Mouse (Mus musculus) thymus, adult 18-20 months (tissue): Measurements from ENCODE around the gene Samhd1.

Source experiments
- DNase-seq, 2 experiments: peaks; one replicate each; pipeline ENCODE4 v3.0.0; 2022; ENCODE audit warnings: mixed read lengths in 2 of 2

Samhd1 gene

GRCm38 (mm10) chr2:157070365-157070764 lies 64.7 kb downstream of the Samhd1 start:
- no peak for DNase-seq

- no peak for DNase-seq
Measured at GRCm38 (mm10) chr2:157069755-157070315, 65.2 kb downstream of the Samhd1 start.

- DNase-seq = no peak
Measured at GRCm38 (mm10) chr2:157069355-157069735, 65.7 kb downstream of the Samhd1 start.

GRCm38 (mm10) chr2:157068701-157069354 lies 66.2 kb downstream of the Samhd1 start:
- no peak for DNase-seq

- no peak for DNase-seq
Measured at GRCm38 (mm10) chr2:157066731-157067430, 68.2 kb downstream of the Samhd1 start.

GRCm38 (mm10) chr2:157065879-157066226 lies 69.2 kb downstream of the Samhd1 start:
- DNase-seq = no peak

- no peak for DNase-seq
Measured at GRCm38 (mm10) chr2:157064978-157065878, 69.8 kb downstream of the Samhd1 start.

- DNase-seq = no peak
Measured at GRCm38 (mm10) chr2:157064136-157064535, 70.9 kb downstream of the Samhd1 start.

- DNase-seq = no peak
Measured at GRCm38 (mm10) chr2:157063241-157063700, 71.8 kb downstream of the Samhd1 start.

- DNase-seq = no peak
Measured at GRCm38 (mm10) chr2:157060557-157061305, 74.3 kb downstream of the Samhd1 start.

GRCm38 (mm10) chr2:157060037-157060436 lies 75.0 kb downstream of the Samhd1 start:
- no peak for DNase-seq

GRCm38 (mm10) chr2:157059166-157059565 lies 75.9 kb downstream of the Samhd1 start:
- DNase-seq = no peak

GRCm38 (mm10) chr2:157058342-157058998 lies 76.6 kb downstream of the Samhd1 start:
- DNase-seq = peak; percentile 30 to 33

GRCm38 (mm10) chr2:157057758-157058157 lies 77.3 kb downstream of the Samhd1 start:
- DNase-seq = no peak

GRCm38 (mm10) chr2:157057186-157057585 lies 77.9 kb downstream of the Samhd1 start:
- no peak for DNase-seq

GRCm38 (mm10) chr2:157055721-157056120 lies 79.3 kb downstream of the Samhd1 start:
- no peak for DNase-seq

- DNase-seq = no peak
Measured at GRCm38 (mm10) chr2:157054816-157055215, 80.2 kb downstream of the Samhd1 start.

GRCm38 (mm10) chr2:157054297-157054696 lies 80.8 kb downstream of the Samhd1 start:
- no peak for DNase-seq

GRCm38 (mm10) chr2:157053787-157054186 lies 81.3 kb downstream of the Samhd1 start:
- no peak for DNase-seq

- no peak for DNase-seq
Measured at GRCm38 (mm10) chr2:157053124-157053523, 81.9 kb downstream of the Samhd1 start.

- no peak for DNase-seq
Measured at GRCm38 (mm10) chr2:157052448-157052847, 82.6 kb downstream of the Samhd1 start.

GRCm38 (mm10) chr2:157049831-157050243 lies 85.2 kb downstream of the Samhd1 start:
- DNase-seq = no peak
